Mouse (Mus musculus): ENCODE measurements around the gene Itpk1. TPM values are rescaled to one million over a fixed set of nuclear protein-coding genes. Genes with fewer than 3 reads are reported as not detected.

Itpk1 gene
- total RNA-seq (2021) = 10 to 100 TPM; 90.5 to 90.8 TPM

- DNase-seq (ENCODE audit: extremely low spot score in 1 of 2, low spot score in 2 of 2) = peak in 1 of 2 experiments; percentile 81
- intact Hi-C loops (cut with DNase I) = loop anchor here (5.0 kb wide), 1 partner anchor 57 kb away; no protein-coding TSS in a partner anchor
These were observed at the start of gene Itpk1 for GRCm38 (mm10) chr12:102704457-102705198. Gene Itpk1 (minus strand): TSS chr12:102704930.

GRCm38 (mm10) chr12:102748256-102748655, 43.5 kb upstream of the Itpk1 start:
- intact Hi-C loops (cut with DNase I) = no loop called here

GRCm38 (mm10) chr12:102744839-102745238, 40.1 kb upstream of the Itpk1 start:
- DNase-seq (ENCODE audit: extremely low spot score in 1 of 2, low spot score in 2 of 2) = no peak
- intact Hi-C loops (cut with DNase I) = no loop called here

More at GRCm38 (mm10) chr12:102748256-102748655, 43.5 kb upstream of the Itpk1 start:
- DNase-seq (ENCODE audit: extremely low spot score in 1 of 2, low spot score in 2 of 2) = no peak

- intact Hi-C loops (cut with DNase I) = no loop called here
These were observed 39.2 kb upstream of the Itpk1 start, which contains the start of the genes Moap1 and Tmem251 for GRCm38 (mm10) chr12:102743589-102744574. Gene Moap1 (minus strand): TSS chr12:102743661. Gene Tmem251 (plus strand): TSS chr12:102743762.

GRCm38 (mm10) chr12:102743036-102743588, 38.4 kb upstream of the Itpk1 start:
- DNase-seq (ENCODE audit: extremely low spot score in 1 of 2, low spot score in 2 of 2) = no peak
- intact Hi-C loops (cut with DNase I) = no loop called here

More at GRCm38 (mm10) chr12:102743589-102744574, 39.2 kb upstream of the Itpk1 start, which contains the start of the genes Moap1 and Tmem251:
- DNase-seq (ENCODE audit: extremely low spot score in 1 of 2, low spot score in 2 of 2) = peak; percentile 88 to 94

GRCm38 (mm10) chr12:102742056-102742455, 37.3 kb upstream of the Itpk1 start:
- no peak for DNase-seq (ENCODE audit: extremely low spot score in 1 of 2, low spot score in 2 of 2)
- intact Hi-C loops (cut with DNase I) = no loop called here

GRCm38 (mm10) chr12:102740285-102740684, 35.6 kb upstream of the Itpk1 start:
- intact Hi-C loops (cut with DNase I) = no loop called here
- no peak for DNase-seq (ENCODE audit: extremely low spot score in 1 of 2, low spot score in 2 of 2)

GRCm38 (mm10) chr12:102739096-102739495, 34.4 kb upstream of the Itpk1 start:
- intact Hi-C loops (cut with DNase I) = no loop called here

GRCm38 (mm10) chr12:102733381-102733780, 28.7 kb upstream of the Itpk1 start:
- peak in 1 of 2 experiments; percentile 61 for DNase-seq (ENCODE audit: extremely low spot score in 1 of 2, low spot score in 2 of 2)
- intact Hi-C loops (cut with DNase I) = no loop called here

More at GRCm38 (mm10) chr12:102739096-102739495, 34.4 kb upstream of the Itpk1 start:
- DNase-seq (ENCODE audit: extremely low spot score in 1 of 2, low spot score in 2 of 2) = no peak

- intact Hi-C loops (cut with DNase I) = no loop called here
- DNase-seq (ENCODE audit: extremely low spot score in 1 of 2, low spot score in 2 of 2) = no peak
These were observed 26.3 kb upstream of the Itpk1 start for GRCm38 (mm10) chr12:102730798-102731619.

GRCm38 (mm10) chr12:102729855-102730797, 25.4 kb upstream of the Itpk1 start:
- peak; percentile 80 to 87 for DNase-seq (ENCODE audit: extremely low spot score in 1 of 2, low spot score in 2 of 2)
- intact Hi-C loops (cut with DNase I) = no loop called here

- intact Hi-C loops (cut with DNase I) = no loop called here
- DNase-seq (ENCODE audit: extremely low spot score in 1 of 2, low spot score in 2 of 2) = no peak
These were observed 21.0 kb upstream of the Itpk1 start for GRCm38 (mm10) chr12:102725761-102726175.

GRCm38 (mm10) chr12:102725146-102725545, 20.4 kb upstream of the Itpk1 start:
- DNase-seq (ENCODE audit: extremely low spot score in 1 of 2, low spot score in 2 of 2) = no peak
- intact Hi-C loops (cut with DNase I) = no loop called here

GRCm38 (mm10) chr12:102723861-102724260, 19.1 kb upstream of the Itpk1 start:
- DNase-seq (ENCODE audit: extremely low spot score in 1 of 2, low spot score in 2 of 2) = no peak
- intact Hi-C loops (cut with DNase I) = no loop called here

- intact Hi-C loops (cut with DNase I) = no loop called here
- DNase-seq (ENCODE audit: extremely low spot score in 1 of 2, low spot score in 2 of 2) = no peak
These were observed 18.2 kb upstream of the Itpk1 start for GRCm38 (mm10) chr12:102722966-102723365.

GRCm38 (mm10) chr12:102722451-102722850, 17.7 kb upstream of the Itpk1 start:
- intact Hi-C loops (cut with DNase I) = no loop called here

More at GRCm38 (mm10) chr12:102722451-102722850, 17.7 kb upstream of the Itpk1 start:
- no peak for DNase-seq (ENCODE audit: extremely low spot score in 1 of 2, low spot score in 2 of 2)

All from left cerebral cortex, postnatal 10 days (tissue).